Mouse (Mus musculus): Measurements from ENCODE around the gene Elmo1. TPM values are rescaled to one million over a fixed set of nuclear protein-coding genes. Genes with fewer than 3 reads are reported as not detected.

The Elmo1 gene
- polyA plus RNA-seq, 1 experiment from 2014 or later: 49.6 TPM

- Histone ChIP-seq H3K4me3 (ENCODE audit: low read length) (no peak overlapping the region), H3K27ac (ENCODE audit: low read depth, low read length) (no peak overlapping the region)
- ATAC-seq: no peak
Observed at GRCm38 (mm10) chr13:20100357-20100756, 10.0 kb downstream of the Elmo1 start.

GRCm38 (mm10) chr13:20101691-20102090, 11.3 kb downstream of the Elmo1 start:
- H3K27me3 ChIP-seq (replicated peaks; ENCODE audit: control insufficient read depth, insufficient read depth, low read length): no peaks in the 10 kb centered on the region
- ATAC-seq: no peak
- 91% methylated on average over 5 of the region's 5 CpGs for WGBS

More at GRCm38 (mm10) chr13:20100357-20100756, 10.0 kb downstream of the Elmo1 start:
- H3K27me3 ChIP-seq (replicated peaks; ENCODE audit: control insufficient read depth, insufficient read depth, low read length): no peaks in the 10 kb centered on the region
- no peaks in the 10 kb centered on the region for H3K9me3 ChIP-seq (ENCODE audit: control insufficient read depth, low read length)
- no peaks in the 10 kb centered on the region; the same call in 1 of the 2 replicates for H3K4me1 ChIP-seq (ENCODE audit: control insufficient read depth, insufficient read depth, low read depth, low read length)
- H3K9ac ChIP-seq (ENCODE audit: low read depth, low read length): no peak overlapping the region
- H3K4me2 ChIP-seq (ENCODE audit: low read length): no peak overlapping the region
- H3K36me3 ChIP-seq (ENCODE audit: control insufficient read depth, insufficient read depth, low read length): no peaks in the 10 kb centered on the region
- WGBS: 73% methylated on average over 3 of the region's 3 CpGs

GRCm38 (mm10) chr13:20104791-20105190, 14.4 kb downstream of the Elmo1 start:
- no peak for ATAC-seq

More at GRCm38 (mm10) chr13:20101691-20102090, 11.3 kb downstream of the Elmo1 start:
- no peak overlapping the region for H3K27ac ChIP-seq (ENCODE audit: low read depth, low read length)
- H3K9me3 ChIP-seq (ENCODE audit: control insufficient read depth, low read length): no peaks in the 10 kb centered on the region
- no peak overlapping the region for H3K4me3 ChIP-seq (ENCODE audit: low read length)
- no peak overlapping the region for H3K9ac ChIP-seq (ENCODE audit: low read depth, low read length)
- no peaks in the 10 kb centered on the region for H3K36me3 ChIP-seq (ENCODE audit: control insufficient read depth, insufficient read depth, low read length)
- no peaks in the 10 kb centered on the region; the same call in 1 of the 2 replicates for H3K4me1 ChIP-seq (ENCODE audit: control insufficient read depth, insufficient read depth, low read depth, low read length)
- no peak overlapping the region for H3K4me2 ChIP-seq (ENCODE audit: low read length)

DNA sequence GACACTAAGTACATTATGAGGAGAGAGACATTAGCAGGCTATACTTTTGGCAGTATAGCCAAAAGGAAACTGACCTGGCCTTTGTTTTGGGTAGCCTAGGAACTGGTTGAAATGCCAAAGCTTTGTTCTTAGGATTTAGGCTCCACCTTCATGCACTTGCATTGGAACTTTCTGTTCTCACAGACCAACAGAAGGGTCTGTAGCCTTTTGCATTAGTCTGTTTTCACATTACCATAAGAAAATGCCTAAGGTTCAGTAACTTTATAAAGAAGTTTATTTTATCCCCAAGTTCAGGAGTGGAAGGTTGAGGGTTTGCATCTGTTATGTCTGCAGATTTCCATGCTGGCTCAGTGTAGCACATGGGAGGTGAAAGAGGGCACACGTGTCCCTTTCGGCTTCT, 15.6 kb downstream of the Elmo1 start:
- ATAC-seq: no peak
- Histone ChIP-seq H3K4me3 (ENCODE audit: low read length) (no peak overlapping the region), H3K27me3 (replicated peaks; ENCODE audit: control insufficient read depth, insufficient read depth, low read length) (no peaks in the 10 kb centered on the region), H3K9ac (ENCODE audit: low read depth, low read length) (no peak overlapping the region), H3K36me3 (ENCODE audit: control insufficient read depth, insufficient read depth, low read length) (no peaks in the 10 kb centered on the region), H3K27ac (ENCODE audit: low read depth, low read length) (no peak overlapping the region), H3K9me3 (ENCODE audit: control insufficient read depth, low read length) (no peaks in the 10 kb centered on the region), H3K4me1 (ENCODE audit: control insufficient read depth, insufficient read depth, low read depth, low read length) (no peaks in the 10 kb centered on the region), H3K4me2 (ENCODE audit: low read length) (no peak overlapping the region)
- 91% methylated on average over 2 of the region's 2 CpGs for WGBS

More at GRCm38 (mm10) chr13:20104791-20105190, 14.4 kb downstream of the Elmo1 start:
- H3K27me3 ChIP-seq (replicated peaks; ENCODE audit: control insufficient read depth, insufficient read depth, low read length): no peaks in the 10 kb centered on the region
- H3K4me3 ChIP-seq (ENCODE audit: low read length): no peak overlapping the region
- no peak overlapping the region for H3K9ac ChIP-seq (ENCODE audit: low read depth, low read length)
- H3K36me3 ChIP-seq (ENCODE audit: control insufficient read depth, insufficient read depth, low read length): no peaks in the 10 kb centered on the region
- no peaks in the 10 kb centered on the region for H3K9me3 ChIP-seq (ENCODE audit: control insufficient read depth, low read length)
- H3K4me1 ChIP-seq (ENCODE audit: control insufficient read depth, insufficient read depth, low read depth, low read length): no peaks in the 10 kb centered on the region
- 74% methylated on average over 2 of the region's 2 CpGs for WGBS
- H3K27ac ChIP-seq (ENCODE audit: low read depth, low read length): no peak overlapping the region
- H3K4me2 ChIP-seq (ENCODE audit: low read length): no peak overlapping the region

DNA sequence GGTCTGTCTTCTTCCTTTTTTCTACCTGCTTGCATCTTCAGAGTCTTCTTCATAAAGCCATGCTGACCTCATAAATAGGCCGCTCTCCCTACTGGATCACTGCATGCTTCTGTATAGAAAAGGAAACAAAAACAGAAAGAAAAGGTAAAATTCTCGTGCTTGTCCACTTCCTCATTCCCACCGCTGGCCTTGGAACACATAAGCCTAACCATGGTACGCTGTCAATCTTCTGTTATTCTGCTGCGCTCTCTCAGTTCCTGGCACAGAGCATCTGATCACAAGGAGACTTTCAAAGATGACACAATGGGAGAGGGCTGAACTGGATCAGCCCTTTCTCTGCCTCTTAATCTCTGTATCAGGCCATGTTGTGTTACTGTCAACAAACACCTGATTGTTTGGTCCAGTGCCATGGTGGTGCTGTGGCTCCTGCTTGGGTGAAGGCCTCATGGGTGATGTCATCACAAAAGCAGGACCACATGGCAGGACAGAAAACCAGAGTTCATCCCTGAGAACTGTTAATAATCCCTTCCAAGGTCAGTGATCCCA, 17.6 kb downstream of the Elmo1 start:
- Histone ChIP-seq H3K27ac (ENCODE audit: low read depth, low read length) (no peak overlapping the region), H3K4me1 (ENCODE audit: control insufficient read depth, insufficient read depth, low read depth, low read length) (no peaks in the 10 kb centered on the region), H3K36me3 (ENCODE audit: control insufficient read depth, insufficient read depth, low read length) (no peaks in the 10 kb centered on the region), H3K27me3 (replicated peaks; ENCODE audit: control insufficient read depth, insufficient read depth, low read length) (no peaks in the 10 kb centered on the region), H3K9ac (ENCODE audit: low read depth, low read length) (no peak overlapping the region), H3K4me3 (ENCODE audit: low read length) (no peak overlapping the region), H3K4me2 (ENCODE audit: low read length) (no peak overlapping the region), H3K9me3 (ENCODE audit: control insufficient read depth, low read length) (no peaks in the 10 kb centered on the region)
- ATAC-seq: no peak
- WGBS: 89% methylated on average over 5 of the region's 5 CpGs

DNA sequence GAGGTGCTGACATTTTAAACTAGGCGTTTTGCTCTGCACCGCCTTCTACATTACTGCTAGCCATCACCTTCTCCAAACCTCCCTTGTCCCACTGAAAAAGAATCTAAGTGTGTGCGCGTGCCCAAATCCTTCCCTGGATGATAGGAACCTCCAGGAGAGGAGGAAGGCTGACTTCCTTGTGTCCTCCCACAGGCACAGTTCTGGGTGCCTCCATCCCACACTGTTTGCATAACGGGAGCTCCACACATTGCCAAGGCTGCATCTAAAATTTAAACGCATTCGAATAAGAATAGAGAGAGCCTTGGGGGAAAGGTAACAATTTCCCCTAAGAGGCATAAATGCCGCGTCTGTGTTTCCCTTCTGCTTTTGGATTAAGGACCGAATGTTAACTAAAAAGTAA, 18.6 kb downstream of the Elmo1 start:
- no peak overlapping the region for H3K9ac ChIP-seq (ENCODE audit: low read depth, low read length)
- no peak overlapping the region for H3K27ac ChIP-seq (ENCODE audit: low read depth, low read length)
- H3K4me1 ChIP-seq (ENCODE audit: control insufficient read depth, insufficient read depth, low read depth, low read length): no peaks in the 10 kb centered on the region
- no peaks in the 10 kb centered on the region for H3K27me3 ChIP-seq (replicated peaks; ENCODE audit: control insufficient read depth, insufficient read depth, low read length)
- WGBS: 50% methylated on average over 10 of the region's 10 CpGs
- H3K9me3 ChIP-seq (ENCODE audit: control insufficient read depth, low read length): no peaks in the 10 kb centered on the region
- ATAC-seq: no peak
- H3K4me3 ChIP-seq (ENCODE audit: low read length): no peak overlapping the region
- no peak overlapping the region for H3K4me2 ChIP-seq (ENCODE audit: low read length)
- H3K36me3 ChIP-seq (ENCODE audit: control insufficient read depth, insufficient read depth, low read length): no peaks in the 10 kb centered on the region

- H3K4me1 ChIP-seq (ENCODE audit: control insufficient read depth, insufficient read depth, low read depth, low read length): no peaks in the 10 kb centered on the region
- H3K9ac ChIP-seq (ENCODE audit: low read depth, low read length): no peak overlapping the region
- H3K27me3 ChIP-seq (replicated peaks; ENCODE audit: control insufficient read depth, insufficient read depth, low read length): no peaks in the 10 kb centered on the region
- H3K27ac ChIP-seq (ENCODE audit: low read depth, low read length): no peak overlapping the region
- no peak overlapping the region for H3K4me2 ChIP-seq (ENCODE audit: low read length)
- H3K9me3 ChIP-seq (ENCODE audit: control insufficient read depth, low read length): no peaks in the 10 kb centered on the region
- ATAC-seq: no peak
- H3K4me3 ChIP-seq (ENCODE audit: low read length): no peak overlapping the region
- H3K36me3 ChIP-seq (ENCODE audit: control insufficient read depth, insufficient read depth, low read length): no peaks in the 10 kb centered on the region
- 54% methylated on average over 2 of the region's 2 CpGs for WGBS
Observed at GRCm38 (mm10) chr13:20109446-20109845, 19.1 kb downstream of the Elmo1 start.

- Histone ChIP-seq H3K36me3 (ENCODE audit: control insufficient read depth, insufficient read depth, low read length) (no peaks in the 10 kb centered on the region), H3K4me2 (ENCODE audit: low read length) (no peak overlapping the region), H3K9me3 (ENCODE audit: control insufficient read depth, low read length) (no peaks in the 10 kb centered on the region), H3K9ac (ENCODE audit: low read depth, low read length) (no peak overlapping the region), H3K4me1 (ENCODE audit: control insufficient read depth, insufficient read depth, low read depth, low read length) (no peaks in the 10 kb centered on the region), H3K27ac (ENCODE audit: low read depth, low read length) (no peak overlapping the region), H3K4me3 (ENCODE audit: low read length) (no peak overlapping the region), H3K27me3 (replicated peaks; ENCODE audit: control insufficient read depth, insufficient read depth, low read length) (no peaks in the 10 kb centered on the region)
- no peak for ATAC-seq
- 61% methylated on average over 11 of the region's 11 CpGs for WGBS
Observed at GRCm38 (mm10) chr13:20109987-20110680, 19.7 kb downstream of the Elmo1 start.

GRCm38 (mm10) chr13:20111256-20111800, 20.9 kb downstream of the Elmo1 start:
- H3K9ac ChIP-seq (ENCODE audit: low read depth, low read length): no peak overlapping the region
- H3K27ac ChIP-seq (ENCODE audit: low read depth, low read length): no peak overlapping the region
- H3K27me3 ChIP-seq (replicated peaks; ENCODE audit: control insufficient read depth, insufficient read depth, low read length): no peaks in the 10 kb centered on the region
- no peak overlapping the region for H3K4me2 ChIP-seq (ENCODE audit: low read length)
- ATAC-seq: no peak
- no peaks in the 10 kb centered on the region for H3K9me3 ChIP-seq (ENCODE audit: control insufficient read depth, low read length)
- no peaks in the 10 kb centered on the region for H3K36me3 ChIP-seq (ENCODE audit: control insufficient read depth, insufficient read depth, low read length)
- 0 out of 2 replicates have a peak, but pooled peaks cover under 1% of the 10 kb centered on the region for H3K4me1 ChIP-seq (ENCODE audit: control insufficient read depth, insufficient read depth, low read depth, low read length)
- WGBS: 81% methylated on average over 2 of the region's 2 CpGs
- H3K4me3 ChIP-seq (ENCODE audit: low read length): no peak overlapping the region

Data from hindbrain, embryonic 16.5 days (tissue).